Mouse (Mus musculus): Measurements from ENCODE around the gene Cytl1.

- TF ChIP-seq CTCF (IDR thresholded peaks at IDR 0.05) (no peak), EP300 (IDR thresholded peaks at IDR 0.05) (no peak)
These were observed 38.0 kb upstream of the Cytl1 start for GRCm38 (mm10) chr5:37697286-37697685.
